Mouse (Mus musculus) midbrain, embryonic 13.5 days (tissue): ENCODE data around the gene Ccnl2. TPM values are rescaled to one million over a fixed set of nuclear protein-coding genes. Genes with fewer than 3 reads are reported as not detected.

Experiments
- ATAC-seq: fragments of 200-750 bp; cut with Nextera tagmentation; 2 replicates; pipeline ENCODE4 v1.8.0; 2017; ENCODE audit warnings: mild to moderate bottlenecking, moderate TSS enrichment, moderate library complexity
- H3K27ac ChIP-seq: fragments of 300-500 bp; sonication (generic); 2 replicates; pipeline ENCODE4 v1.5.1; 2015; ENCODE audit warnings: inconsistent platforms, mild to moderate bottlenecking, moderate library complexity
- H3K27me3 ChIP-seq: fragments of 300-500 bp; sonication (generic); 2 replicates; pipeline ENCODE4 v1.6.1; 2015; ENCODE audit warnings: mild to moderate bottlenecking, inconsistent platforms
- H3K36me3 ChIP-seq: fragments of 300-500 bp; sonication (generic); 2 replicates; pipeline ENCODE4 v1.6.1; 2015; ENCODE audit warnings: mild to moderate bottlenecking, inconsistent platforms
- H3K4me1 ChIP-seq: fragments of 300-500 bp; sonication (generic); replicated peaks from 2 replicates; pipeline ENCODE4 v1.6.1; 2015; ENCODE audit warnings: inconsistent platforms
- H3K4me2 ChIP-seq: fragments of 300-500 bp; sonication (generic); replicated peaks from 2 replicates; pipeline ENCODE4 v1.6.1; 2015; ENCODE audit warnings: moderate library complexity, mild to moderate bottlenecking, inconsistent platforms
- H3K4me3 ChIP-seq: fragments of 300-500 bp; sonication (generic); replicated peaks from 2 replicates; pipeline ENCODE4 v1.5.1; 2015; ENCODE audit warnings: mild to moderate bottlenecking, inconsistent platforms
- H3K9ac ChIP-seq: fragments of 300-500 bp; sonication (generic); replicated peaks from 2 replicates; pipeline ENCODE4 v1.6.1; 2015; ENCODE audit warnings: mild to moderate bottlenecking, inconsistent platforms
- H3K9me3 ChIP-seq: fragments of 300-500 bp; sonication (generic); 2 replicates; pipeline ENCODE4 v1.6.1; 2016; ENCODE audit warnings: mild to moderate bottlenecking, inconsistent platforms
- WGBS: fragments of 180-500 bp; shearing (Covaris S2); methylation state at CpG from one replicate; pipeline ENCODE4 v1.1.7; 2015; 5-methylcytosine and 5-hydroxymethylcytosine counted together
- polyA plus RNA-seq: library from polyadenylated mRNA; unstranded; fragments of >200 nt; fragmentation: Nextera tagmentation; extraction: Ambion mirVana; gene quantifications from 2 replicates; pipeline ENCODE4 v1.2.1, GENCODE M21; 2015

Gene Ccnl2
- polyA plus RNA-seq, 1 experiment from 2014 or later: 189 TPM

DNA sequence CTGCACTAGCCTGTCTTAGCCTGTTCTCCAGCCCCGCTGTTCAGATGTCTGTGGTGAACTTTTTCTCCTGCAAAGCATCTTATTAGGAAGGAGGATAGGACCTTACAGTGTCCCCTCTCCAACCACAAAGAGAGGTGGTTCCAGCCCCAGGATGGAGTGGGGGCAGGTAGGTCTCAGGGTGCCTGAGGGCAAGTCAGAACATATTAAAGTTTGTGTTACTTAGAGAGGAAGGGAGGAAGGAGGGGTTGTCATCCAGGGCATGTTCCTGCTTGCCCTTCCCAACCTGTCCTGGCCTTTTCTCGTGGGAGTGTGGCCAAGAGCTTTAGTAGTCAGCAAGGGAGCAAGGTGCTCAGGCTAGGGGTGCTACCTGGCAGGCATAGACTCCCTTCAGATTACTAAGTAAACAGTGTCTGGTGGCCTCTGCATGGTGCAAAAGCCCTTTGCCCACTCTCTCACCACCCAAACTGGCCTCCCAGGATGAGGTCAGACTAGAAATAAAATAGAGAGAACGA is 21.6 kb upstream of the Ccnl2 start:
- Histone ChIP-seq H3K4me1 (no peaks in the 10 kb centered on the region), H3K4me2 (no peak overlapping the region), H3K27me3 (0 out of 2 replicates have a peak, but pooled peaks cover 4% of the 10 kb centered on the region), H3K9ac (no peak overlapping the region), H3K9me3 (no peaks in the 10 kb centered on the region), H3K27ac (no peak overlapping the region), H3K4me3 (no peak overlapping the region), H3K36me3 (no peaks in the 10 kb centered on the region)
- 81% methylated on average over 3 of the region's 3 CpGs for WGBS
- no peak for ATAC-seq

- Histone ChIP-seq H3K27me3 (peaks cover 4% of the 10 kb centered on the region; the same call in 1 of the 2 replicates), H3K9ac (no peak overlapping the region), H3K36me3 (no peaks in the 10 kb centered on the region), H3K4me2 (no peak overlapping the region), H3K9me3 (no peaks in the 10 kb centered on the region), H3K27ac (no peak overlapping the region), H3K4me3 (no peak overlapping the region), H3K4me1 (no peaks in the 10 kb centered on the region)
- no peak for ATAC-seq
- 76% methylated on average over 24 of the region's 24 CpGs for WGBS
These were observed 20.9 kb upstream of the Ccnl2 start for GRCm38 (mm10) chr4:155791240-155791933.

DNA sequence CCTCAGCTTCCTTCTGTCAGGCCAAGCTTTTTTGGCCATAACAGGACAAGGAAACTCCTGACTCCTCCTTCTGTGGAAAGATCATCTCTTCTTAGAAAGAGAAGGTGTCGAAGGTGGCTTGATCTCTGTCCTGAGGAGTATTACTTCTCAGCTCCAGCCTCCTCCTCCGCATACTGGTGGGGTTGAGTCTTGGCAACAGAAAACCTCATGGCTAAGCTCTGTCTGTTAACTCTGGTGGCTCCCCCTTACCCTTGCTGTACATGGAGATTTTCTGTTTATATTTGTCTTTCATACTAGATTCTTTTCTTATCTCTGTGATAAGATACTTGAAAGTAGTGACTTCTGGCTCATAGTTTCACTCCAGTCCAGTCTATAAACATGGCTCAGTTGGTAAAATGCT is 18.6 kb upstream of the Ccnl2 start:
- Histone ChIP-seq H3K27me3 (peaks cover 4% of the 10 kb centered on the region; the same call in 1 of the 2 replicates), H3K4me3 (no peak overlapping the region), H3K4me2 (no peak overlapping the region), H3K4me1 (no peaks in the 10 kb centered on the region), H3K27ac (no peak overlapping the region), H3K9ac (no peak overlapping the region), H3K36me3 (no peaks in the 10 kb centered on the region), H3K9me3 (no peaks in the 10 kb centered on the region)
- 89% methylated on average over 2 of the region's 2 CpGs for WGBS
- ATAC-seq: no peak

DNA sequence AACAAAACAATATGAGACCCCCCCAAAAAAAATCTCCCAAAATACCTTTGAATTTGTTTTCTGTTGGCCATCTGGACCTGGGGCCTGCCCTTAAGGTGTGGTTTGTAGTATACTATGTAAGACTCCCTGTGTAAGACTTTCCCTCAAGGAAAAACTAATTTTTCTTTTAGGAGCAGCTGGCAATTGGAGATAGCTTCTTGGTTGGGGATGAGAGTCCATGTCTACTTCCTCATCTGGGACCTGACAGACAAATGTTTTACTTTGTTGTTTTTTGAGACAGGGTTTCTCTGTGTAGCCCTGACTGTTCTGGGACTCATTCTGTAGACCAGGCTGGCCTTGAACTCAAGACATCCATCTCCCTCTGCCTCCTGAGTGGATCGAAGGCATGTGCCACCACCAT is 10.2 kb upstream of the Ccnl2 start:
- Histone ChIP-seq H3K4me1 (peaks cover 19% of the 10 kb centered on the region), H3K36me3 (peaks cover 6% of the 10 kb centered on the region; the same call in 1 of the 2 replicates), H3K9ac (no peak overlapping the region), H3K27me3 (no peaks in the 10 kb centered on the region), H3K27ac (no peak overlapping the region), H3K9me3 (no peaks in the 10 kb centered on the region), H3K4me3 (no peak overlapping the region), H3K4me2 (no peak overlapping the region)
- 100% methylated on average over 1 of the region's 1 CpGs for WGBS
- no peak for ATAC-seq

DNA sequence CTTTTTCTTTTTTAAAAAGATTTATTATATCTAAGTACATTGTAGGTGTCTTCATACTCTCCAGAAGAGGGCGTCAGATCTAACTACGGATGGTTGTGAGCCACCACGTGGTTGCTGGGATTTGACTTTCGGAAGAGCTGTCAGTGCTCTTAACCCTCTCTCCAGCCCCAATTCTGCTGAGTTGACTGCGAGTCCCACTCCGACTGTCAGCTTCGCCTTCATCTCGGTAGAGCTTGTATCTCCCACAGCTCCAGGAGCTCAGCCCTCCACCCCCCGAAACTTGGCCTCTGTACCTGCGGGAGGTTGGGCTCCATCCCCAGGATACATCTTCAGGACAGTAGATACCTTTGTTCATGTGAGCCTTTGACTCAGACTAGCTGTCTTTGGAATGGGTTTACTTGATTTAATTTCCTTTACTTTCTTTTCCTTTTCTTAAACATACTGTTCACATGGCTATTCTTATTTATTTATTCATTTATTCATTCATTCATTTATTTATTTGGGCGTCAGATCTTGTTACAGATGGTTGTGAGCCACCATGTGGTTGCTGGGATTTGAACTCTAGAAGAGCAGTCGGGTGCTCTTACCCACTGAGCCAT is 9.4 kb upstream of the Ccnl2 start, which contains the start of gene Mrpl20:
Mrpl20 (plus strand) TSS at position 138 of the 599 bp plus-strand sequence.
- peak within 1 kb of the TSS; percentile 96 for H3K4me3 ChIP-seq
- peak; percentile 34; the same call in 1 of the 2 replicates for ATAC-seq
- H3K4me1 ChIP-seq: peaks cover 19% of the 10 kb centered on the region
- 10% methylated on average over 12 of the region's 12 CpGs for WGBS
- peak within 1 kb of the TSS; percentile 83 for H3K4me2 ChIP-seq
- peaks cover 13% of the 10 kb centered on the region for H3K36me3 ChIP-seq
- peak within 1 kb of the TSS; percentile 71 for H3K27ac ChIP-seq
- no peaks in the 10 kb centered on the region for H3K9me3 ChIP-seq
- no peaks in the 10 kb centered on the region for H3K27me3 ChIP-seq
- peak within 1 kb of the TSS; percentile 87 for H3K9ac ChIP-seq

DNA sequence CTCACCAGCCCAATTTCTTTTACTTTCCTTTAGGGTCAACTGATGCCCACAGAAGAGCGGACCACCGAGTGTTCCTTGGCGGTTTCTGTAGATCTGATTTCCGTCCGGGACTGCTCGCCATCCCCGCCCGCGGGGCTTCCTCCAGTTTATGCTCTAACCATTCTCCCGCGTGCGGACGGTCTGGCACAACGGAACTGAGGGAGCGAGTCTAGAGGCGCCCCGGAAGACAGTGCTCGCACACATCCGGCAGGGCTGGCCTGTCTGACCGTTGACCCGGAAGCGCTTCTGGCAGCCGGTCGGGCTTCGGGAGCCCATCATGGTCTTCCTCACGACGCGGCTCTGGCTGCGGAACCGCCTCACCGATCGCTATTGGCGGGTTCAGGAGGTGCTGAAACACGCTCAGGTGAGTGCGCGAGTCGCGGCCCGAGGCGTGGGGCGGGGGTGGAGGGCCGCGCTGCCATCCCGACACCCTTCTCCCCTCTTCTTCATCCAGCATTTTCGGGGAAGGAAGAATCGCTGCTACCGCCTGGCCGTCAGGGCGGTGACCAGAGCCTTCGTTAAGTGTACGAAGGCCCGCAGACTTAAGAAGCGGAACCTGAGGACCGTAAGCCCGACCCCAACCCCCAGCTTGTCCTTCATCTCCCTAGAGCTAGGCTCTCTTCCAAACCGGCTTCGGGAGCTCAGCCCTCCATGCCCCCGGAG is 8.8 kb upstream of the Ccnl2 start:
- peak; percentile 99 for ATAC-seq
- H3K4me2 ChIP-seq: peak overlapping the region; percentile 83
- no peaks in the 10 kb centered on the region for H3K27me3 ChIP-seq
- peaks cover 20% of the 10 kb centered on the region for H3K36me3 ChIP-seq
- WGBS: 1% methylated on average over 58 of the region's 58 CpGs
- H3K4me3 ChIP-seq: peak overlapping the region; percentile 96
- H3K27ac ChIP-seq: peak overlapping the region; percentile 71
- no peaks in the 10 kb centered on the region for H3K9me3 ChIP-seq
- peaks cover 19% of the 10 kb centered on the region for H3K4me1 ChIP-seq
- H3K9ac ChIP-seq: peak overlapping the region; percentile 87

GRCm38 (mm10) chr4:155807841-155808240 is 4.4 kb upstream of the Ccnl2 start:
- no peaks in the 10 kb centered on the region for H3K27me3 ChIP-seq
- 90% methylated on average over 3 of the region's 3 CpGs for WGBS
- no peak overlapping the region for H3K27ac ChIP-seq
- no peak for ATAC-seq
- H3K9me3 ChIP-seq: no peaks in the 10 kb centered on the region
- H3K36me3 ChIP-seq: peaks cover 46% of the 10 kb centered on the region
- no peak overlapping the region for H3K9ac ChIP-seq
- H3K4me2 ChIP-seq: no peak overlapping the region
- H3K4me3 ChIP-seq: no peak overlapping the region
- peaks cover 25% of the 10 kb centered on the region for H3K4me1 ChIP-seq

- no peak for ATAC-seq
- Histone ChIP-seq H3K4me3 (peak overlapping the region; percentile 100), H3K4me1 (peaks cover 25% of the 10 kb centered on the region), H3K4me2 (peak overlapping the region; percentile 95), H3K27me3 (no peaks in the 10 kb centered on the region), H3K36me3 (peaks cover 72% of the 10 kb centered on the region), H3K27ac (peak overlapping the region; percentile 88), H3K9ac (peak overlapping the region; percentile 100), H3K9me3 (no peaks in the 10 kb centered on the region)
- WGBS: under 1% methylated on average over 49 of the region's 49 CpGs
These were observed 434 bp downstream of the Ccnl2 start for GRCm38 (mm10) chr4:155812665-155813181.

GRCm38 (mm10) chr4:155817533-155817932 is 5.2 kb downstream of the Ccnl2 start:
- Histone ChIP-seq H3K4me1 (peaks cover 18% of the 10 kb centered on the region), H3K4me3 (no peak overlapping the region), H3K4me2 (no peak overlapping the region), H3K9ac (no peak overlapping the region), H3K27ac (no peak overlapping the region), H3K9me3 (no peaks in the 10 kb centered on the region), H3K36me3 (peaks cover 83% of the 10 kb centered on the region), H3K27me3 (no peaks in the 10 kb centered on the region)
- 79% methylated on average over 4 of the region's 4 CpGs for WGBS
- no peak for ATAC-seq

GRCm38 (mm10) chr4:155821025-155821424 is 8.7 kb downstream of the Ccnl2 start:
- no peak overlapping the region for H3K4me2 ChIP-seq
- ATAC-seq: no peak
- H3K27me3 ChIP-seq: no peaks in the 10 kb centered on the region
- 77% methylated on average over 7 of the region's 7 CpGs for WGBS
- no peaks in the 10 kb centered on the region for H3K9me3 ChIP-seq
- H3K36me3 ChIP-seq: peaks cover 93% of the 10 kb centered on the region
- H3K9ac ChIP-seq: no peak overlapping the region
- no peak overlapping the region for H3K27ac ChIP-seq
- H3K4me3 ChIP-seq: no peak overlapping the region
- H3K4me1 ChIP-seq: no peaks in the 10 kb centered on the region

DNA sequence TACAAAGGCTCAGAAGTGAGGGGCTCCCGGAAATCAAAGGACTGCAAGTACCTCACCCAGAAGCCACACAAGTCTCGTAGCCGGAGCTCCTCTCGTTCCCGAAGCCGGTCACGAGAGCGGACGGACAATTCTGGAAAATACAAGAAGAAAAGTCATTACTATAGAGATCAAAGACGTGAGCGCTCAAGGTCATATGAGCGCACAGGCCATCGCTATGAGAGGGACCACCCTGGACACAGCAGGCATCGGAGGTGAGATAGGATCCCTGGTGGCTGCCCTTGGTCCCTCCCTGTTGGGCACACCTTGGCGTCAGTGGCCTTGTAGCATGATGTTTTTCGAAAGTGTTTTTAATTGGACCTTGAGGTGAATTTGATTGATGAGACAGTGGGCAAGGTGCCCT is 11.2 kb downstream of the Ccnl2 start:
- H3K4me1 ChIP-seq: no peaks in the 10 kb centered on the region
- ATAC-seq: no peak
- 97% methylated on average over 16 of the region's 16 CpGs for WGBS
- no peak overlapping the region for H3K27ac ChIP-seq
- H3K36me3 ChIP-seq: peaks cover 86% of the 10 kb centered on the region
- no peak overlapping the region for H3K9ac ChIP-seq
- no peaks in the 10 kb centered on the region for H3K27me3 ChIP-seq
- H3K4me2 ChIP-seq: no peak overlapping the region
- no peak overlapping the region for H3K4me3 ChIP-seq
- H3K9me3 ChIP-seq: no peaks in the 10 kb centered on the region

DNA sequence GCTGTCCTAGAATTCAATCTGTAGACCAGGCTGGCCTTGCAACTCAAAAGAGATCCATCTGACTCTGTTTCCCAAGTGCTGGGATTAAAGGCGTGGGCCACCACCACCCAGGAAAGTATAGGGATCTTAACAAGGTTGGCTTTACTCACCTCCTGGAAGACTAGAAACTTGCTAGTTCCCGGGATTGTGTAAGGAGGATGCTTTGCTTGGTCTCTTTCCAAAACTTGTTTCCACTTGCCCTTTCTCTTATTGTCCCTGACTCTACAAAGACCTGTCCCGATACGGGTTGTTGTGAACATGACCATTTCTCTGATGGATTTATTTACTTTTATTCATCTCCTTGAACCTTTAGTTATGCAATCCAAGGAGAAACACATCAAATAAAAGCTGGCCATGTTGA is 17.6 kb downstream of the Ccnl2 start:
- H3K4me3 ChIP-seq: no peak overlapping the region
- 98% methylated on average over 4 of the region's 4 CpGs for WGBS
- no peak overlapping the region for H3K4me2 ChIP-seq
- no peaks in the 10 kb centered on the region for H3K9me3 ChIP-seq
- H3K36me3 ChIP-seq: peaks cover 34% of the 10 kb centered on the region
- no peak for ATAC-seq
- peaks cover 25% of the 10 kb centered on the region for H3K4me1 ChIP-seq
- H3K9ac ChIP-seq: no peak overlapping the region
- H3K27ac ChIP-seq: no peak overlapping the region
- H3K27me3 ChIP-seq: no peaks in the 10 kb centered on the region
